Mouse (Mus musculus) midbrain, postnatal 0 days (tissue): ENCODE results near the gene Ralgps1. TPM values are rescaled to one million over a fixed set of nuclear protein-coding genes. Genes with fewer than 3 reads are reported as not detected.
"Not testable (repeated sequence)": the region's sequence is repeated elsewhere in the genome, so short reads cannot be mapped to it uniquely, and the experiment has no call there.

Experiments used
- ATAC-seq: fragments of 200-750 bp; cut with Nextera tagmentation; 2 replicates; pipeline ENCODE4 v1.8.0; 2017; ENCODE audit warnings: moderate number of reproducible peaks, mild to moderate bottlenecking, moderate TSS enrichment, moderate library complexity; ENCODE audit not compliant: low FRiP score
- DNase-seq: peaks from one replicate; pipeline ENCODE4 v3.0.0-alpha.2; 2015; ENCODE audit warnings: low spot score
- H3K27ac ChIP-seq: fragments of 300-500 bp; sonication (generic); 2 replicates; pipeline ENCODE4 v1.5.1; 2014; ENCODE audit warnings: low read depth, mild to moderate bottlenecking, low read length, mixed read lengths
- H3K27me3 ChIP-seq: fragments of 300-500 bp; sonication (generic); 2 replicates; pipeline ENCODE4 v1.6.1; 2014; ENCODE audit warnings: low read length, control low read depth, mixed read lengths; ENCODE audit not compliant: insufficient read depth
- H3K36me3 ChIP-seq: fragments of 300-500 bp; sonication (generic); 2 replicates; pipeline ENCODE4 v1.6.1; 2014; ENCODE audit warnings: low read length, control low read depth, mixed read lengths; ENCODE audit not compliant: insufficient read depth
- H3K4me1 ChIP-seq: fragments of 300-500 bp; sonication (generic); 2 replicates; pipeline ENCODE4 v1.6.1; 2014; ENCODE audit warnings: mild to moderate bottlenecking, control low read depth, antibody characterized with exemption, low read length, mixed read lengths; ENCODE audit not compliant: insufficient read depth
- H3K4me2 ChIP-seq: fragments of 300-500 bp; sonication (generic); 2 replicates; pipeline ENCODE4 v1.6.1; 2014; ENCODE audit warnings: low read depth, mild to moderate bottlenecking, low read length, mixed read lengths; ENCODE audit not compliant: poor library complexity, severe bottlenecking
- H3K4me3 ChIP-seq: fragments of 300-500 bp; sonication (generic); 2 replicates; pipeline ENCODE4 v1.5.1; 2014; ENCODE audit warnings: low read depth, mild to moderate bottlenecking, low read length, moderate library complexity
- H3K9ac ChIP-seq: fragments of 300-500 bp; sonication (generic); replicated peaks from 2 replicates; pipeline ENCODE4 v1.6.1; 2014; ENCODE audit warnings: mild to moderate bottlenecking, low read length, moderate library complexity, mixed read lengths; ENCODE audit not compliant: poor library complexity, severe bottlenecking
- H3K9me3 ChIP-seq: fragments of 300-500 bp; sonication (generic); 2 replicates; pipeline ENCODE4 v1.6.1; 2016; ENCODE audit warnings: low read length, control low read depth
- CTCF ChIP-seq: IDR thresholded peaks from 2 replicates; pipeline ENCODE4 v1.5.1; 2016; ENCODE audit warnings: antibody characterized with exemption, mild to moderate bottlenecking
- WGBS: fragments of 180-500 bp; shearing (Covaris S2); extraction: QIAGEN DNeasy Blood & Tissue Kit; methylation state at CpG from one replicate; pipeline ENCODE4 v1.1.7; 2014; 5-methylcytosine and 5-hydroxymethylcytosine counted together
- polyA plus RNA-seq: library from polyadenylated mRNA; unstranded; fragments of >200 nt; fragmentation: Nextera tagmentation; extraction: Ambion mirVana; gene quantifications from 2 replicates; pipeline ENCODE4 v1.2.1, GENCODE M21; 2015
- total RNA-seq: library from RNA; depleted of rRNA; stranded (reverse); fragments of >200 nt; gene quantifications from 2 replicates; pipeline ENCODE4 v1.2.3, GENCODE M21; 2014

The Ralgps1 gene
- total and polyA plus RNA-seq, 2 experiments from 2014 or later, result 26.4 to 74.6 TPM

GRCm38 (mm10) chr2:33323799-33324595 lies 47.3 kb downstream of the Ralgps1 start:
- H3K9ac ChIP-seq, result no peak overlapping the region
- TF ChIP-seq CTCF, result no peak
- no peaks in the 10 kb centered on the region for H3K27me3 ChIP-seq
- ATAC-seq (no peak), DNase-seq (no peak)
- H3K9me3 ChIP-seq, result no peaks in the 10 kb centered on the region
- H3K27ac ChIP-seq, result no peak overlapping the region
- no peaks in the 10 kb centered on the region for H3K4me1 ChIP-seq
- no peak overlapping the region for H3K4me2 ChIP-seq
- no peak overlapping the region for H3K4me3 ChIP-seq
- WGBS, result 72% methylated on average over 8 of the region's 8 CpGs
- H3K36me3 ChIP-seq, result peaks cover 21% of the 10 kb centered on the region; the same call in 1 of the 2 replicates

GRCm38 (mm10) chr2:33323043-33323625 lies 48.2 kb downstream of the Ralgps1 start:
- peaks cover 23% of the 10 kb centered on the region for H3K36me3 ChIP-seq
- H3K4me2 ChIP-seq, H3K9me3 ChIP-seq, ATAC-seq, H3K9ac ChIP-seq, H3K4me3 ChIP-seq, H3K27ac ChIP-seq, H3K27me3 ChIP-seq, DNase-seq, H3K4me1 ChIP-seq: not testable (repeated sequence)
- 35% methylated on average over 9 of the region's 9 CpGs for WGBS

GRCm38 (mm10) chr2:33321641-33322040 lies 49.6 kb downstream of the Ralgps1 start:
- no peak overlapping the region for H3K4me3 ChIP-seq
- H3K9me3 ChIP-seq, result no peaks in the 10 kb centered on the region
- H3K27me3 ChIP-seq, result no peaks in the 10 kb centered on the region
- H3K4me1 ChIP-seq, result no peaks in the 10 kb centered on the region
- ATAC-seq, result no peak
- DNase-seq, result no peak
- H3K27ac ChIP-seq, result no peak overlapping the region
- WGBS, result 72% methylated on average over 2 of the region's 2 CpGs
- peaks cover 22% of the 10 kb centered on the region for H3K36me3 ChIP-seq
- no peak overlapping the region for H3K4me2 ChIP-seq
- no peak for TF ChIP-seq CTCF
- H3K9ac ChIP-seq, result no peak overlapping the region

GRCm38 (mm10) chr2:33321031-33321430 lies 50.3 kb downstream of the Ralgps1 start:
- Histone ChIP-seq H3K4me3 (no peak overlapping the region), H3K4me2 (no peak overlapping the region), H3K27ac (no peak overlapping the region; the same call in 1 of the 2 replicates), H3K36me3 (peaks cover 22% of the 10 kb centered on the region), H3K9ac (no peak overlapping the region), H3K4me1 (peaks cover 2% of the 10 kb centered on the region; the same call in 1 of the 2 replicates), H3K9me3 (no peaks in the 10 kb centered on the region), H3K27me3 (no peaks in the 10 kb centered on the region)
- no peak for TF ChIP-seq CTCF
- ATAC-seq, result no peak
- WGBS, result 92% methylated on average over 2 of the region's 2 CpGs
- DNase-seq, result no peak

- no peak for TF ChIP-seq CTCF
- DNase-seq (no peak), ATAC-seq (no peak)
- H3K4me1 ChIP-seq, result peaks cover 2% of the 10 kb centered on the region; the same call in 1 of the 2 replicates
- no peak overlapping the region for H3K9ac ChIP-seq
- no peak overlapping the region for H3K4me3 ChIP-seq
- H3K27ac ChIP-seq, result no peak overlapping the region; the same call in 1 of the 2 replicates
- WGBS, result 49% methylated on average over 3 of the region's 3 CpGs
- H3K27me3 ChIP-seq, result no peaks in the 10 kb centered on the region
- no peak overlapping the region for H3K4me2 ChIP-seq
- no peaks in the 10 kb centered on the region for H3K9me3 ChIP-seq
- H3K36me3 ChIP-seq, result peaks cover 22% of the 10 kb centered on the region
Measured at GRCm38 (mm10) chr2:33320568-33320967, 50.7 kb downstream of the Ralgps1 start.

- Histone ChIP-seq H3K4me3 (no peak overlapping the region), H3K4me1 (peaks cover 2% of the 10 kb centered on the region; the same call in 1 of the 2 replicates), H3K27me3 (no peaks in the 10 kb centered on the region), H3K9me3 (no peaks in the 10 kb centered on the region), H3K4me2 (no peak overlapping the region), H3K27ac (no peak overlapping the region), H3K9ac (no peak overlapping the region), H3K36me3 (peaks cover 22% of the 10 kb centered on the region)
- DNase-seq (no peak), ATAC-seq (no peak)
- TF ChIP-seq CTCF, result no peak
- WGBS, result 81% methylated on average over 1 of the region's 1 CpGs
Measured at GRCm38 (mm10) chr2:33319934-33320333, 51.4 kb downstream of the Ralgps1 start.
